Mouse (Mus musculus) right cerebral cortex, postnatal 10 days (tissue): ENCODE data around the gene Ecm1.

ENCODE experiments used
- DNase-seq, 2 experiments: peaks; one replicate each; pipeline ENCODE4 v3.0.0; 2021; ENCODE audit warnings: low spot score in 2 of 2

The Ecm1 gene

DNA sequence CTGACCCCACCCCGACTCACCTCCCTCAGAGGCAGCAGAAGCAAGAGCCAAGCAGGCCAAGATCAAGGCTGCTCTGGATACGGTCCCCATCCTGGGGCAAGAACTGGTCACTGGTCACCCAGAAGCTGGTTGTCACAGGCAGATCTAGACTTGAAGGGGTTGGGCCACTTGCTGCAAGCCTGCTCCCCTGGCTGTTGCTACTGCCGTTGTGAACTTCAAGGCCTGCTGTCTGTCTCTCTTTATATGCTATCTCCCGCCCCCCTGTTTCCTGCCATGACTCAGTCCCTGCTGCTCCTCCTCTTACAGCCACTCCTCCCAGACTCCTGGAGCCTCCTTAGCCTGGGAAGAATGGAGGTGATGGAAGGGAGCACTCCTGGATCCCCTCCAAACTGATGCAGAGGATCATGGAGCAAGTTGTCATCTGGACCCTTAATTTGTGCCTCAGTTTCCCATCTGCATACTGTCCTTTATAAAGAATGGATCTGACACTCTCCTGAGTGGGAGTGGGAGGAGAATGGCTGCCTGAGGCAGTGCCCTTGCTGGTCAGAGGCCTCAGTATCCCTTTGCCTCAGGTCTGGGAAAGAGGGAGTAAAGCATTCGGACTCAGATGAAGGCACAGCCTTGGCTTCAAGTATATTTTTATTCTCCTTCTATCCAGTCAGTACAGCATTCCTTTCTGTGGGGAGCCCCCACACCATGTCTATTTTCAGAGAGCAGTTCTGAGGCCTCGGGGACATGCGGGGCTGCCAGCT is at the start of gene Ecm1:
Ecm1 (minus strand) TSS at position 217 of the 752 bp plus-strand sequence.
- peak in 1 of 2 experiments; percentile 44 for DNase-seq

- DNase-seq = no peak
These were observed 46.1 kb upstream of the Ecm1 start for GRCm38 (mm10) chr3:95785501-95785900.

- DNase-seq = no peak
These were observed 32.6 kb upstream of the Ecm1 start for GRCm38 (mm10) chr3:95771985-95772384.

- no peak for DNase-seq
These were observed 26.2 kb upstream of the Ecm1 start for GRCm38 (mm10) chr3:95765534-95765933.

DNA sequence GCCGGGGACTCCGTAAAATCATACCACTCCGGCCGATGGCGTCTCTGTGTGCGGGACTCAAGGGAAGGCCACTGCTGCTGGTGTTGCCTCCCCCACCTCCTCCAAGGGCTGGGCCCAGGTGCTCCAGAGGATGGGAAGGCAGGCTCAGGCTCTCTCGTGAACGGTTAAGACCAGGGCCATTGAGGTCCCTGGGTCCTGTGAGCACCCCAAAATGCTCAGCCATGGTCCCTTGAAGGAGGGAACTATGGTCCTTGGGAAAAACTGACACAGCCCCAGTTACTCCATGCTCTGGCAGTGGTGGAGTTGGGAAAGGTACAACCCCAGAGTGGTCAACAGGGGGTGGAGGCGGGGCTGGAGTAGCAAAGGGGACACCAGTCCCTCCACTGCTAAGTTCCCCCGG is 24.4 kb upstream of the Ecm1 start:
- no peak for DNase-seq

DNA sequence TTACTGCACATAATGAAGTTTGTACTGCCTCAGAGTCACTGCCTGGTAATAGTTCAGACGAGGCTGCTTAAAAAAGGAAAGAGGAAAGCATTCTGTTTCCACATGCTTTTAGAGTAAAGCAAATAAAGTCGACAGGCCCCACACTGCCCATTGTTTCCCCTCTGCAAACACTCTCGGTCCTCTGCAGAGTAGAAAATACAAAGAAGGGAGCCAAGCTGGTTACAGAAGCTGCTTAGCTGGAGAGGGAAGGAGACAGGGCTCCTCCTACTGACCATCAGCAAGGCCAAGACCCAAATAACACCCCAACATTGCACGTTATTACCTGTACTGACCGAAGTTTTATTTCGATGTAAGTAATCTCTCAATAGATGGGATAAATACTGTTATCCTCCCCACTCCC is 23.6 kb upstream of the Ecm1 start:
- DNase-seq = no peak

- no peak for DNase-seq
These were observed 22.4 kb upstream of the Ecm1 start for GRCm38 (mm10) chr3:95761771-95762170.

GRCm38 (mm10) chr3:95760656-95761055 is 21.3 kb upstream of the Ecm1 start:
- DNase-seq = no peak

- no peak for DNase-seq
These were observed 20.7 kb upstream of the Ecm1 start, which contains the start of gene Tars2 for GRCm38 (mm10) chr3:95760106-95760505. Gene Tars2 (minus strand): TSS chr3:95760206.

- no peak for DNase-seq
These were observed 19.3 kb upstream of the Ecm1 start for GRCm38 (mm10) chr3:95758467-95759218.

GRCm38 (mm10) chr3:95756808-95757207 is 17.4 kb upstream of the Ecm1 start:
- no peak for DNase-seq

GRCm38 (mm10) chr3:95754345-95755206 is 15.2 kb upstream of the Ecm1 start:
- DNase-seq = peak; percentile 97 to 98

- DNase-seq = no peak
These were observed 13.6 kb upstream of the Ecm1 start for GRCm38 (mm10) chr3:95752935-95753334.

DNA sequence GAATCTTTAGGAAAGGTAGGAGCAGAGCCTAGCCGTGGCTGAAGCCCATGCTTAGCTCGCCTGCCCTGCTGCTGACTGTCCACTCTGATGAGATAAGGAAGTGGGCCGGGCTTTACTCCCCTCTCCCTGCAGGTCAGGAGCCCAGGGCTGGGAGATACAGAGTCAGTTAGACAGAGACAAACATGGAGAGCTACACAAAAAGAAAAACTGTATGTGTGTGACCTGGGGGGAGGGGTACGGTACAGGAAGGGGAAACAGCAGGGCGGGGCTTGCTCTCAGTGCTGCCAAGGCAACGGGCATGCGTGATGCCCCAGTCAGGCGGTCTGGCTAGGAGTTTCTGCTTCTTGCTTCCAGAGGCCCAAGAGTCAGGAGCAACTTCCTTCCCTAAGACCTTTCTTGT is 1.0 kb upstream of the Ecm1 start:
- DNase-seq = peak; percentile 50 to 54

- no peak for DNase-seq
These were observed 4.2 kb downstream of the Ecm1 start for GRCm38 (mm10) chr3:95735071-95735670.

DNA sequence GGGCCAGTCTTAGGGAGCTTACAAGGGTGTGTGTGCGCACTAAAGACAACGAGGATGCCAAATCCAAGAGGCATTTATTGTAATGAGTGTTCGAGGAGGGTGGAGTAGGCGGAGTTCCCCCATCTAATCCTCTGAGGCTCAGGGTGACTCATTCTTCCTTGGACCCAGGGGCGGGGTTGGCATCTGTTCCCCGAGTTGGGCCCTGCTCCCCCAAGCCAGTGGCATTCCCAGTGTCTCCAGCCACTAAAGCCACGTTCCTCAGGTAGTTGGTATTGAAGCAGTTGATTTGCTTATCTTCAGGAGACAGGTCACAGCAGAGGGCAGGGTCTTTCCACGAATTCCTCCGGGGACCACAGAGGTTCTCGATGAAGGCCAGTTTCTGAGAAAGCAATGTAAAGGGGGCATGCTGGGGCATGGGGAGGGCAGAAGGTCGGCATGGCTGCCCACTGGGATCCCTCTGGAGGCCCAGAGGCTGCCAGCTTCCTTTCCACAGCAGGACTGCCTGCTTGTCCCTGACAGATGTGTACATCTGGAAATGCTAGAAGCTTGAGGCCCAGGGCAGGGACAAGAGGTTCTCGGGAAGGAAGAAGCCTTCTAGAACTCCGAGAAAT is 5.2 kb downstream of the Ecm1 start:
- no peak for DNase-seq

GRCm38 (mm10) chr3:95732744-95733521 is 6.4 kb downstream of the Ecm1 start:
- DNase-seq = no peak

- peak in 1 of 2 experiments; percentile 50 for DNase-seq
These were observed 7.1 kb downstream of the Ecm1 start for GRCm38 (mm10) chr3:95732297-95732696.

DNA sequence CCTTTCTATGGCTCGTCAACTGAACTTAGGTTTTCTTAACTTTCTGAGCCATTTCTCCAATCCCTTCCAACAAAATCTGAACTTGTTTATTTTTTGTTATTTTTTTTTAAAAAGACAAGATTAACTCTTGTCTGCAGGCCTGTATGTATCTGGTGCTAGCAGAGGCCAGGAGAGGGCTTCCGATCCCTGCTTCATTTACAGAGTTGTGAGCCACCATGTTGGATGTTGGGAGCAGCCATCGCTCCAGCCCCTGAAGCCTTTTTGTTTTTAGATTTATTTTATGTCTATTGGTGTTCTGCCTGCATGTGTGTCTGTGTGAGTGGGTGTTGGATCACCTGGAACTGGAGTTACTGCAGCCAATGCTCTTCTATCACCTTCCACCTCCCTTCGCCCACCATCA is 7.6 kb downstream of the Ecm1 start:
- no peak for DNase-seq

DNA sequence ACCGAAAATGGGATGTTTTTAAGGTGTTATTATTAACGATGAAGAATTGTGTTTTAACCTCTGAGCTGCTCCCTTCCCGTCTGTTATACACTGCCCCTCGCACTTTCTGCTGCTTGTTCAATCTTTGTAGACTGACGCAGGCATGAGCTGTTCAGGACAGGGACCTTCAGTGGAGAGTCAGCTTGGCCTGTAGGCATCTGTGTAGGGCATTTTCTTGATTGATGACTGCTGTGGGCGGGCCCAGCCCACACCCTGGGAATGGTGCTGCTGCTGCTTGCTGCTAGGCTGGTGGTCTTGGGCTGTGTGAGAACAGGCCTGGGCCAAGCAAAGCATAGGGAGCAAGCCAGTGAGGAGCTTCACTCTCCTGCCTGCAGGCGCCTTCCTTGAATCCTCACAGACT is 8.9 kb downstream of the Ecm1 start:
- DNase-seq = no peak
